Mouse (Mus musculus): ENCODE measurements around the gene Maml2. TPM values are rescaled to one million over a fixed set of nuclear protein-coding genes. Genes with fewer than 3 reads are reported as not detected.

Gene Maml2
- total RNA-seq, 2 experiments from 2014 or later: 0.26 to 2.3 TPM

DNA sequence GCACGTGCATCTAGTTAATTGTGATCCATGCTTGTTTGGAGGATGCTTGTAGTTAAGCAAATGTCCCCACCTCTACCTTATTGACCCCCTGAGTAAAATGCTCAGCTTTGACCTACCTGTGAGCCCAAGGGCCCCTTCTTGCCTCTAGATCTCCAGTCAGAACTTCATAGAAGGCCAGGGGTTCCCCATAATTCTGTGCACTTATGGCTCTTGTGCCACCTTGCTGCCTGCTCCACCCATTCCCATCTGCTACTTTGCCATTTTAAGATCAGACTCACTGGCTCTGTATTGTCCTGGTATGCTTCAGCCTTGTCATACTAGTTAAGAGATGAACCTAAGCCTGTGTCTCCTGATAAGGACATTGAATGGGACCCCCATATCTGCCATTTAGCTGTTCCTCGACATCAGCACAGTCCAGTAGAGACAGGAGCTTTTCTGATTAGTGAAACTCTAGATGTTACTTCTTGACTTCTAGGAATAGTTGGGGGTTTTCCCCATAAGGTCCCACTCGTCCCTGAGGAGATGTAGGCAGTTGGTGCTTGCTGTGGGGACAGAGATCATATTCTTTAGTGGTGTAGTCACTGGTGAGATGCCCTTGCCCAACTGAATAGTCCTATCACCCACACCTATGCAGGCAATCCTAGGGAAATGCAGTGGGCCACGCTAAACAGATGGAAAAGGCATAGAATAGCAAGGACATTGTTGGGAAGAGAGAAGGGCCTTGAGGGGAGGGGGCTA lies 301.0 kb downstream of the Maml2 start:
- ATAC-seq (replicated peaks; ENCODE audit: poor library complexity, severe bottlenecking): no peak

DNA sequence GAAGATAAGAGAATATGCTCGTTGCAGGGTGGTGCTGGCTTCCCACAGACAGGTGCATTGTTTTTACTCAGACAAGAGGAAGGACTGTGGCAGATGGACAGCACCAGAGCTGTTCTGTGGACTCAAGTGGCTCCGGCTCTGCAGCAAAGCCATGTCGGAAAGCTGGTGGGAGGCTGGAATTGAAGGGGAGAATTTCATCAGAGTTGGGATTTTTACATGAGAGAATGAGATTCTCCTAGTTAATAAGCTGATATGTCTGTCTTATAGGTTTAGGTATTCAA lies 301.5 kb downstream of the Maml2 start:
- ATAC-seq (replicated peaks; ENCODE audit: poor library complexity, severe bottlenecking): no peak

DNA sequence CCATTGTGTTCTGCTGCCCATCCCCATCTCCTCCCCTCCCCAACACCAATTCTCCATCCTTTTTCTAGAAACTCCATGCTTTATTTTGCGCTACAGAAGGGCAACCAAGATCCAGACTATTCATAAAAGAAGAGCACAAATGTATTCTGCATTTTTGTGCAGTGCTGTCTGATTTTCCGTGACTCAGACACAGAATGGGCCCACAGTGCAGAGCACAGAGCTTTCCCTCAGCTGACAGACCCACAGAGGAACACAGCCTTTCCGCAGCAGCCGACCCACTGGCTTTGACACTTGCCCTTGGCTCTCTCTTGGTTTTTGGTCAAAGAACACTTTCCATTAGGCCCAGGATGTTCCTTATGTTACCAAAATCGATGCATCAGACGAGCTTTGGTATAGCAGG lies 302.0 kb downstream of the Maml2 start:
- ATAC-seq (replicated peaks; ENCODE audit: poor library complexity, severe bottlenecking): no peak

DNA sequence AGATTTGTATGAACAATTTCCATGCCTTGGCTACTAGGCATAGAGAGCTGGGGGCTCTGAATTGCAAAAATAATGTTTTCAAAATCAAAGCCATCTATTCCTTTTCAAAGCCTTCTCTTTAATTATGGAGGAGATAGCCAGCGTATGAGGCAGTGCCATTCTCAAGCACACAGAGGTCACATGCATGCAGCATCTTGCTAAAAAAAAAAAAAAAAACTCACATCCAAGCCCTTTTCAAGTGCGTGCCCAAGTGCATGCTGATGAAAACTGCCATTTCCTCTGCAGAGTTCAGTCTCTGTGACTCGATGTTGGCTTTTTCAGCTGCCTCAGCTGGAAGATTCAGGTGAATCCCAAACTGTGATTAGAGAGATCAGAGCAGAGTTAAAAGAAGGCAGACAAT lies 304.0 kb downstream of the Maml2 start:
- ATAC-seq (replicated peaks; ENCODE audit: poor library complexity, severe bottlenecking): no peak

DNA sequence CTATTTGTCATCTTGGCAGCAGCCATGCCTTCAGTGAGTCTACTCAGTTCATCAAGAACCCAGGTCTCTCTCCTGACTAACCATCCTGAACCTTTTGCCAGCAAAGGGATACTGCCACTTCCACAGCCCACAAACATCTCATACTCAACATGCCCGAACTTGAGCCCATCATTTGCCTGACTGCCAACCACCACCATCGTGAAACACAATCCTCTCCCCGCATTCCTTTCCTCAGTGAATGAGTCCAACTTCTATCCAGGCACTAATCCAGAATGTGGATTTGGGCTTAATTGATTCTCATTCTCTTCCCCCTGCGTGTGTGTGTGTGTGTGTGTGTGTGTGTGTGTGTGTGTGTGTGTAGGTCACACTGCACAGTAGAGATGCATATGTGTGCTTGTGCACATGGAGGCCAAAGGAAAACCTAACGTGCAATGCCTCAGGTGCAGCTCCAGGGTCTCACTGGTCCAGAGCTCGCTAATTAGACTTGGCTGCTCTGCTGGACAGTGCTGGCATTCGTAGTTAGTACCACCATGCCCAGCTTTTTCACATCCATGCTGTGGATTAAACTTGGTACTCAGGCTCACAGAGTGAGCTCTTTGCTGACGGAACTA lies 305.9 kb downstream of the Maml2 start:
- no peak for ATAC-seq (replicated peaks; ENCODE audit: poor library complexity, severe bottlenecking)

DNA sequence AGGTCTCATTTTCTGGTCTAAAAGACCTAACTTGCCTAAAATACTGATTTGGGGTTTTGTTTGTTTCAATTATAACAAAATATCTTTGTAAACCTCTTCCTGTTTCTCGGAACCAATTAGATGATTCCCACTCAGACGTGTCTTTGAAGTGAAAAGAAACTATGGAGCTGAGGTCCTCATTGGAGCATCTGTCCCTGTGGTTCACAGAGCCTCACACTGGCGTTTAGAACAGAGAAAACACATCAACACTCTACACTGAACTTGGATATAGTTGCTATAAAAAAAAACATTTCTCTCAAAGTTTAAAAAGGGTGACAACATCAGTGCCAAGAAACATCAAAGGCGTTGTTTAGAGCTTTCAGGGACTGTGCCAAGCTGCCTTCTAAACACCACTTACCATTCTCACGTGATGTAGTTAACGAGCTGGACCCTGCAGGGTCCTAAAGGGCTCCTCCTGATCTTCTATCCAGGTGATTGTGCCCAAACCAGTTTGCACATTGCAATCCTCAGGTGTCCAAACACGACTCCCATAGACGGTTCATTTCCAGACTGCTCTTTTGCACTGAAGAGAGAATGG lies 309.9 kb downstream of the Maml2 start:
- no peak for ATAC-seq (replicated peaks; ENCODE audit: poor library complexity, severe bottlenecking)

DNA sequence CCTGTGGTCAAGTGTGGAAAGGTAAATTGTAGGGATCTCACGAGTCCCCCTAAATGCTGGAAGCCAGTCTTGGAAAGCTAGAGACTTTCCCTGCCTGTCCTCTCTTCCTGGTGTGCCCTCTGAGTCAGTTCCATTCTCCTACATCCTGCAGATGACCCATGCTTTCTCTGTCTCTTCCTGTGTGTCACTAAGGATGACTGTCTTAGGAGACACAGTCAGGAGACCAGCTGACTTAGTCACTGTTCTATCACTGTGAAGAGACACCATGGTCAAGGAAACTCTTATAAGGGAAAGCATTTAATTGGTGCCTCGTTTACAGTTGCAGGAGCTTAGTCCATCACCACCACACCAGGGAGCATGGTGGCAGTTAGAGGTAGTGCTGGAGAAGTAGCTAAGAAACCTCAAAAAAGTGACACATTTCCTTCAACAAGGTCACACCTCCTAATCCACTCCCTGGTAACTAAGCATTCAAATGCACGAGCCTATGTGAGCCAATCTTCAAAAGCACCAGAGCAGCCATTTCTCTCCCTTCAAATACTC lies 310.8 kb downstream of the Maml2 start:
- ATAC-seq (replicated peaks; ENCODE audit: poor library complexity, severe bottlenecking): no peak

DNA sequence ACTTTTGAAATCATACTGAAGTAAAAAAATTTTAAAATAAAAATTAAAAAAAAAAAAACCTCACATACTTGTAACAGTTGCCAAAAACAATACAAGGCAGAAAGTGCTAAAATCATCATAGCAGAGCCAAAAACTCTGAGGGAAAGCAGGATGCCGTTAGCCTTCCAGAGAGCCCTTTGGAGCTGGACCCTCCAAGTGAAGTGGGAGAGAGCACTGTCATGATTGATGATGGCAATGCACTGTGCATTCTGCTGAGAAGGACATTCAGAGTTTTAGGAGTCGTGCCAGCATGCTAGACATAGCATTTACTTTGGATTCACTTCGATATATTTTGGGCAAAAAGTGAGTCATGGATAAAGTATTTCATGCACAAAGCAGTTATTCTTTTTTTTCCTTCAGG lies 313.8 kb downstream of the Maml2 start:
- ATAC-seq (replicated peaks; ENCODE audit: poor library complexity, severe bottlenecking): no peak

DNA sequence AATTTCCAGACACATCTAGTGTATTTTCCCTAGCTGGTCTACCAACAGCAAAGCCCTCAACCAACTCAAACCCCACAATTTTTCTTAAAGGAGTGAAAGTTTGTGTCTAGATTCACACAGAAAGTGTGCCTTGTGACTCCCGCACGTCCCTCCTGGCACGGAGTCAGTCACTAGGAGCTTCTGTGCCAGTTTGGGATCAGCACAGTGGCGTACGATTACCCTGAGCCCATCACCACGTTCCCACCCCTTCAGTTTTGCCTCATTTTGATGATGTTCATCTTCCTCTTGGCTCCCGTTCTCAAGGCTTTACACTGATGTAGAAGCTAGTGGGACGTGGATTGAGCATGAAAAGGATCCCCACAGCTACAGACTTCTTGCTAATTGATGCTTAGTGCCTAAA lies 314.6 kb downstream of the Maml2 start:
- no peak for ATAC-seq (replicated peaks; ENCODE audit: poor library complexity, severe bottlenecking)

DNA sequence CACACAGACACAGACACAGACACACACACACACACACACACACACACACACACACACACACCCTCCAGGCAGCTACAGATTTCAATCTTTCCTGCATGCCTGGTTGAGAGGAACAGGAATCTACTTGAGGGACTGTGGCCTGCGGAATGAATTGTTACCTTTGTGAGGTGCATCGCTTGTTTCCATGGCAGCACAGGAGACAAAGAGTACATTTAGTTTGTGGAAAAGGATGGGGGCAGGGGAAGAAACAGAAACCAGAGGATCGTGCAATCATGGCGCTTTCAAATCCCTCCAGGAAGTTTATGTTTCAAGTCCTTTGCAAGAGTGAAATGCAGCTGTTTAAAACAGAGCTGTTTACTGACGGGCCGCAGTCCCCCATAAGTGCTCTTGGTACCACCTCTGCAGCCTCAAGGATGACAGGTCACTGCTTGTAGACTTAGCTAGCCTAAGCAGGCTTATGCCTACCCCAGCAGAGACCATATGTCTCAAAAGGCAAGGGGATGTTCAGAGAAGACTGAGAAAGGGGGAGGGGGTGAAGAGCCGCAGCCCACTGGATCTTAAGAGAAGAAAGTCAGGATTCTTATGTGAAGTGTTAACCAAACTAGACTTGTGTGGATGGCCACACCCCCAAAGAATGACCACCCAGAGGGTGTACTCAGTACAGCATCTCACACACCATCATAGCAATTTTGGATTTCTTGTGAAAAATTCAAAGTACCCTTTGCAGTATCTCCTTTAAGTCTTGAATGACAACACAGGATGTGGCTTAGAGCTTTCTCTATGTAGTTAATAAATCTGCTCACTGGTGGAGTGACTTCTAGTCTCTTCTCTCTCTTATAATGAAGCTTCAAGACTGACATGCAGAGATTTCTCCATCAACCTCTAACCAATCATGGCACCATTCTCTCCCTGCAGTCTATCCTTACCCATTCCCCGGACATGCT lies 315.8 kb downstream of the Maml2 start:
- no peak for ATAC-seq (replicated peaks; ENCODE audit: poor library complexity, severe bottlenecking)

DNA sequence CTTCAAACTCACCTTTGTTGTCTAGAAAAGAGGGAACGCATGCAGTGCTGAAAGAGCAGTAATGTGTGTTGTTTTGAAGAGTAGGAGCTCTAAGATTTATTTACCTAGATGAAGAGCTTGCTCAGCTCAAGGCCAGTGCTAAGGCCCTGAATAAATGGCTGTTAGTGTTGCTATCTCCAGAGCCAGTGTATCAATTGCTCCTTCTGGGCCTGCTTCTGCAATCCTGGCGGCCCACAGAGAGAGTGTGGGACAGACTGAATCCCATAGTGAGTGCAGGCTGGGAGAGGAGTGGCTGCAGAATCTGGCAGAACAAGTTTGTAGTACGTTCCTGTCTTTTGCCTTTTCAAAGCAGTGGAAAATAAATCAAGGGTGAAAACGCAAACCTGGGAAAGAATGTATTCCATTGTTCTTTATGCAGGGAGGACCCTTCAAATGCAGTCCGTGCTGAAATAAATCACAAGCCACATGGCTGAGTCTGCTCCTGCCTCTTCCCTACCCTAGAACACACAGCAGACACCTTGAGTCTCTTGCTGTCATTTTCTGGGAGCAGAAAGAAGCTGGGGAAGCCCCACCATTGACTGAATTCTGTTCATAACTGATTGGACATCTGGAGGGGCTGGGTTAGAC lies 318.7 kb downstream of the Maml2 start:
- no peak for ATAC-seq (replicated peaks; ENCODE audit: poor library complexity, severe bottlenecking)

DNA sequence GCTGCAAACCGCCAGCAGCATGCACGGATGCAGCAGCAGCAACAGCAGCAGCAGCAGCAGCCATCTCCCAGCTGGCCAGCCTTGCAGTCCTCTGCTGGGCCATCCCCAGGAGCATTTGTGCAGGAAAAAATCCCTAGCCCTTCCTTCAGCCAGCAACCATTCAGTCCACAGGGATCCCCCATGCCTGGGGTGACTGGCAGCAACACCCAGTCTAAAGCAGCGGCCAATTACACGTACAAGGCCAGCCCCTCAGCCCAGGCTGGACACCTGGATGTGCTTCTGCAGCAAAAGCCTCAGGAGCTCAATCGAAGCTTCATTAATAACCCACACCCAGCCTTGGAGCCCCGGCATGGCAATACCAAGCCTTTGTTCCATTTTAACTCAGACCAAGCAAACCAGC lies 323.0 kb downstream of the Maml2 start:
- no peak for ATAC-seq (replicated peaks; ENCODE audit: poor library complexity, severe bottlenecking)

DNA sequence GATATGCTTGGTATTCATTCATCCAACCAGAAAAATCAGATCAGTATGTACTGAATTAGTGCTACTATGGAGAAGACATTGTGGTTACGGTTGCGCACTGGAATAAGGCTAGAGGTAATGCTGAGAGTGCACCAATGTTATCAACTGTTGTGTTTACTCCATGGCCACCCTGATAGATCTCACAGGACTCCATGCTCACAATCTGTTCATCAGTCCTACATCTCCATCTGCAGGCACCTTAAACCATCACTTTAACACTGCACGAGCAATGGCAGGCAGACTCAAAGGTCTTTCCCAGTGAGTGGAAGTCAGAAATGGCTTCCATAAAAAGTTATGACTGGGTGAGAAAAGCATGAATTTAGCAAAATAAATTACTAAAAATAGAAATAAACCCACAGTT lies 324.2 kb downstream of the Maml2 start:
- ATAC-seq (replicated peaks; ENCODE audit: poor library complexity, severe bottlenecking): no peak

DNA sequence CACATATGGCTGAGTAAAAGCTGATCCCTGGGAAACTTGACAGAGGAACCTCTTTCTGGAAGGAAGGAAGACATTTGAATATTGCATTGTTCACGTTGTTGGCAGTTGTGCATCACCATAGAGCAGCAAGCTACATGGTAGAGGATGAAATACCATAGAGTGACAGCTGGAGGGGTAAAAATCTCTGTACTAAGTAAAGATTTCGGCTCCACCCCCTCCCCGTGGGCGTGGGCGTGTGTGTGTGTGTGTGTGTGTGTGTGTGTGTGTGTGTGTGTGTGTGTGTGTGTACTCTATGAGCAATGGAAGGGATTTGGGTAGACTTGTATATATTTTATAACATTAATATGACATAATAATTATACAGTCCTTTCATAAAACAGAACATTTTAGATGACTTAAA lies 324.7 kb downstream of the Maml2 start:
- ATAC-seq (replicated peaks; ENCODE audit: poor library complexity, severe bottlenecking): no peak

DNA sequence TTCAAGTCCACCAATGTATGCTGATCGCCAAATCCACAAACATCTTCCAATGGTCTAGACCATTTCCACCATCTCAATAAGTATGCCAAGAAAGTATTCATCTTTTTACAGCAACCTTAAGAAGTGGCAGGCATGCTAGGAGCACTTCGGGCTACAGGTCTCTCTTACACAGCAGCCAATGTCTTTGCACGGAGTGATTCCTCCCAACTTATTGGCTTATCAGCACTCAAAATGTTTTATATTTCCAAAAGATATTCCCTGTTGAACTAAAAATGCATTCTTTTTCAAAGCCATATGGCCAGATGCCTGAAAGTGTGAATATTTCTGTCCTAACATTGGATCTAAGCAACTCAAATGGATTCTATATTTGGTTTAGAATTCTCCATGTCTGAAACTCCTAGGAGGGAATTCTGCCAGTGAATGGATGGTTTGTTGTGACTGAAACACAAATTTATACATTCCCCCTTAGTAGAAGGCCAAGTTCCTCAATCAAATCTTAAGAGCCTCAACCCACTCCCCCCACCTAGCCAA lies 326.2 kb downstream of the Maml2 start:
- ATAC-seq (replicated peaks; ENCODE audit: poor library complexity, severe bottlenecking): no peak

DNA sequence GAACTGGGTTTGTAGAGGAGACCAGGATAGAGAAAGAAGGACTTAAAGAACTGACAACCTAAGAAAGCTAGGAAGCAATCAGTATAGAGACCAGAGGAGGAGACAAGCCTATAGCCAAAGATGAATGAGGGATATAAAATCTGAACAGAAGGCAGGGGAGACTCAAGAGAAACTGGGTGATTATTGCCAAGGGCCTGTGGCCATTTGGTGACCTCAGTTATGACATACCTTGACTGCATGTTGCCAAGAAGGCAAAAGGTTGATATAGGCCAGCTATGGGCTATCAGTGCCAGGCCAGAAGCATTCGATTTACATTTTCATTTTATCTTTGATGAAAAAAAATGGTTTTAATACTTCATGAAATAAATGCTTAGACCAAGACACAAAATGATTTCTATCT lies 327.0 kb downstream of the Maml2 start:
- no peak for ATAC-seq (replicated peaks; ENCODE audit: poor library complexity, severe bottlenecking)

DNA sequence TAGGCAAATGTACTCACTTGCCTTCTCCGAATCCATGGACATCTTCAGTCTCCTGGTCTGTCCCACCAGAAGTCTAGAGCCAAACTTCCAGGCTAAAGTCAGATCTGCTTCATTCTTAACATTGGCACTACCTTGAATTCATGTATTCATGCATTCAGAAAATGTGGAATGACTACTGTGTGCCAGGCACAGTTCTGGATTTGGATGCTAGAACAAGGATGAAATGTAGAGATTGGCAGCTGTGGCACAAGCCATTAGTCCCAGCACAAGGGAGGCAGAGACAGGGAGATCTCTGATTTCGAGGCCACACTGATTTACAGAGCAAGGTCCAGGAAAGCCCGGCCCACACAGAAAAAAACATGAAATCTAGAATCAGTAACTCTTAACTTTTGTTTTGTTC lies 327.5 kb downstream of the Maml2 start:
- ATAC-seq (replicated peaks; ENCODE audit: poor library complexity, severe bottlenecking): no peak

DNA sequence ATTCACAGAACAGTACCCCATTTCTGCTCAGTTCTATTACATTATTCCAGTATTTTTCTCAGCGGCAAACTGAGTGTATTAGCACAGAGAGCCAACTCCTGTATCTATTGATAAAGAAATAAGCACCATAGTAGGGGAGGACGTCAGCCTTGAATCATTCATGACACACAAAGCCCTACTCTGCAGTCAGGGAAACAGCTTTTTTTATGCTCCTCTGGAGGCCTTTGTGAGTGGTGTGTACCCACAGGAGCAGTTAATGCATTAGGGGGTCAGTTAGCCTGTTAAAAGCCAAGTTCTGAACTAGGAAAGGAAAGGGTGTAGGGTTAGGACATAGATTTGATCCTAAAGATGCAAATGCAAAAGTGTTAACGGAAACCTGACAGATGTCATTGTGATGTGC lies 328.7 kb downstream of the Maml2 start:
- no peak for ATAC-seq (replicated peaks; ENCODE audit: poor library complexity, severe bottlenecking)

DNA sequence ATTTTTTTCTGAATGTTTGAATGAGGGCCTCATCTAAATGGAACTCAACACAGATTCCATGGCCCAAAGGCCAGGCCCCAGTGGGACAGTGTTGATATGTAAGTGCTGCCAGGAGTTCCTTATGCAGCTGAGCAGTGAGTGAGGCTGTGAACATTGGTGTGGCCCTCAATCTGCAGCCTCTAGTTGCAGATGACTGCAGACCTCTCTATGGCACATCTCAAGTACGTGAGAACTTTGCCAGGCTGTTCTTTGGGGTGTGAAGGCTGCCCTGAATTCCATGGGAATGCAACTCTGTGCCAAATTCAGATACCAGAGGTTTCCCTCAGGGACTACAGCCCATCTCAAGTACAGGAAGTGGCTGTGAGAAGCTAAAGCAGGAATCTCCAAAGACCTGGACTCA lies 335.6 kb downstream of the Maml2 start:
- no peak for ATAC-seq (replicated peaks; ENCODE audit: poor library complexity, severe bottlenecking)

DNA sequence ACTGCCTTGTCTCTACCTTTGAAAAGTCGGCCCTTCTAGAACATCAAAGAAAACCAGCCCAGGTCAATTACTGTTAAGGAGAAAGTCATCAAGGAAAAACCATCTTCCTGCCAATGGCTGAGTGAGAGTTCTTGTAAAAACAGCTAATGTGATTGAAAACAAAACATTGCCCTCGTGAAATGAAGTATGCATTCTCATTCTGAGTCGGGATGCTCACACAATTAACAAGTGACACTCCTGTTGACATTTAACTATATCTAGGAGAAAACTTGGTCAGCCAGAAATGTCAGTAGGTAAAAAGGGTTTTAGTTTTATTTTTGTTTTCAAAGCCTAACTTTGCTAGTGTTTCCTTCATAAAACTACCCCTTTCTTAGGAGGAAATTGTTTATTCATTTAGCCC lies 341.9 kb downstream of the Maml2 start:
- no peak for ATAC-seq (replicated peaks; ENCODE audit: poor library complexity, severe bottlenecking)
